Mouse (Mus musculus) lung, adult 2 months (tissue): ENCODE data around the gene Fam207a.

Experiments used
- CTCF ChIP-seq: fragments of 200-500 bp; IDR thresholded peaks from 2 replicates; pipeline ENCODE4 v1.5.1; 2011; ENCODE audit warnings: mild to moderate bottlenecking, low read length, control low read depth; ENCODE audit not compliant: insufficient read depth
- POLR2A ChIP-seq: fragments of 200-500 bp; IDR thresholded peaks from 2 replicates; pipeline ENCODE4 v1.6.1; 2011; ENCODE audit warnings: low read depth, mild to moderate bottlenecking, control low read depth, low read length, borderline replicate concordance; ENCODE audit errors: extremely low read depth

DNA sequence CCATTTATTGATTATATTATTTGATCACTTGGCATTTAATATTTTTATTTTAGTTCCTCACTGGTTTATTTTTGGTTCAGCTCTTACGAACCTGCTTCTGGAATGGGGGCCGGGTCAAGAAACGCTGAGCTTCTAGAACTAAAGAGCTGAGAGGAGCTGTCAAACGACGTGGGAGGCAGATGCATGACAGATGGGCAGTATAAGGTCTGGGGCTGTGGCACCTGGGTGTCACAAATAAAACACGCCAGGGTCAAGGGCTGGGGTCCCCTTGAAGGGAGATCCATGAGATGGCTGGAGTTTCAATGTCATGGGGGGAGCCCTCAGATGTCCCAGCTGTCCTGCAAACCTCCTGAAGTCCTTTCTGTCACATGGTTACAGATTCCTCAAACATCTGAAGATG lies 60.8 kb downstream of the Fam207a start:
- no peak for TF ChIP-seq CTCF
- TF ChIP-seq POLR2A, result no peak
